Mouse (Mus musculus) heart, adult 18-20 months (tissue): ENCODE measurements around the gene Gm42715. TPM values are rescaled to one million over a fixed set of nuclear protein-coding genes. Genes with fewer than 3 reads are reported as not detected.

Experiments used
- microRNA-seq, 2 experiments: library from miRNA; unstranded; fragments of <30 nt; microRNA quantifications; one replicate each; pipeline ENCODE4 v1.2.0; 2022
- total RNA-seq, 2 experiments: library from RNA; stranded (reverse); gene quantifications; 2 replicates each; pipeline ENCODE4 v1.2.3; 2021

The Gm42715 gene
- total RNA-seq, 2 experiments from 2014 or later: 9.7 to 11.4 TPM

Small RNA genes within 50 kb of the gene (microRNA-seq; reads per million reads assigned to microRNA genes)
- gene Gm47278 (0 reads per million in 2 experiments), gene Mir7060 (0 reads per million in 2 experiments)

Other genes starting within 250 kb of the Gm42715 start
- 10 to 100 TPM; 29.5 to 31.7 TPM for gene Sephs2, start 245.5 kb upstream of the Gm42715 start, total RNA-seq
- 1 to 10 TPM; 1.9 to 4.1 TPM for gene Itgal, start 223.3 kb upstream of the Gm42715 start, total RNA-seq
- gene Zfp768, start 174.0 kb upstream of the Gm42715 start, total RNA-seq: 10 to 100 TPM; 35.9 to 42.9 TPM
- gene Zfp747, start 143.5 kb upstream of the Gm42715 start, total RNA-seq: 1 to 10 TPM; 3.4 to 5.1 TPM
- gene 9130019O22Rik, start 132.4 kb upstream of the Gm42715 start, total RNA-seq: 1 to 10 TPM; 1.6 to 1.7 TPM
- gene E430018J23Rik, start 126.0 kb upstream of the Gm42715 start, total RNA-seq: 1 to 10 TPM; 3.4 to 3.7 TPM
- gene Zfp764, start 112.8 kb upstream of the Gm42715 start, total RNA-seq: 1 to 10 TPM; 2.4 to 3.3 TPM
- 1 to 10 TPM; 1.7 to 2.4 TPM for gene Zfp688, start 97.5 kb upstream of the Gm42715 start, total RNA-seq
- gene Zfp689, start 70.4 kb upstream of the Gm42715 start, total RNA-seq: 1 to 10 TPM; 1.3 TPM
- gene Prr14, start 60.0 kb upstream of the Gm42715 start, total RNA-seq: 10 to 100 TPM; 21.1 to 22.2 TPM
- 10 to 100 TPM; 24.2 to 31.1 TPM for gene Fbrs, start 40.4 kb upstream of the Gm42715 start, total RNA-seq
- 10 to 100 TPM; 47.1 to 56.4 TPM for gene Srcap, start 7.6 kb upstream of the Gm42715 start, total RNA-seq
- not detected for gene Tmem265, start 41.8 kb downstream of the Gm42715 start, total RNA-seq
- gene Phkg2, start 53.8 kb downstream of the Gm42715 start, total RNA-seq: 10 to 100 TPM; 14.9 to 16.4 TPM
- gene Ccdc189, start 69.0 kb downstream of the Gm42715 start, total RNA-seq: 10 to 100 TPM; 12.6 to 15.4 TPM
- gene Rnf40, start 69.2 kb downstream of the Gm42715 start, total RNA-seq: 10 to 100 TPM; 41.0 to 42.8 TPM
- 10 to 100 TPM; 16.5 TPM for gene Zfp629, start 96.2 kb downstream of the Gm42715 start, total RNA-seq
- gene Bcl7c, start 189.3 kb downstream of the Gm42715 start, total RNA-seq: 10 to 100 TPM; 34.1 to 35.4 TPM
- gene Ctf1, start 193.2 kb downstream of the Gm42715 start, total RNA-seq: 1 to 10 TPM; 8.8 to 9.7 TPM
- not detected for gene Ctf2, start 212.6 kb downstream of the Gm42715 start, total RNA-seq
- 1 to 10 TPM; 3.3 to 4.0 TPM for gene Fbxl19, start 225.0 kb downstream of the Gm42715 start, total RNA-seq